Mouse (Mus musculus): ENCODE results near the gene 4930470P17Rik. TPM values are rescaled to one million over a fixed set of nuclear protein-coding genes. Genes with fewer than 3 reads are reported as not detected.

4930470P17Rik gene
- total RNA-seq, 2 experiments from 2014 or later, result not detected

DNA sequence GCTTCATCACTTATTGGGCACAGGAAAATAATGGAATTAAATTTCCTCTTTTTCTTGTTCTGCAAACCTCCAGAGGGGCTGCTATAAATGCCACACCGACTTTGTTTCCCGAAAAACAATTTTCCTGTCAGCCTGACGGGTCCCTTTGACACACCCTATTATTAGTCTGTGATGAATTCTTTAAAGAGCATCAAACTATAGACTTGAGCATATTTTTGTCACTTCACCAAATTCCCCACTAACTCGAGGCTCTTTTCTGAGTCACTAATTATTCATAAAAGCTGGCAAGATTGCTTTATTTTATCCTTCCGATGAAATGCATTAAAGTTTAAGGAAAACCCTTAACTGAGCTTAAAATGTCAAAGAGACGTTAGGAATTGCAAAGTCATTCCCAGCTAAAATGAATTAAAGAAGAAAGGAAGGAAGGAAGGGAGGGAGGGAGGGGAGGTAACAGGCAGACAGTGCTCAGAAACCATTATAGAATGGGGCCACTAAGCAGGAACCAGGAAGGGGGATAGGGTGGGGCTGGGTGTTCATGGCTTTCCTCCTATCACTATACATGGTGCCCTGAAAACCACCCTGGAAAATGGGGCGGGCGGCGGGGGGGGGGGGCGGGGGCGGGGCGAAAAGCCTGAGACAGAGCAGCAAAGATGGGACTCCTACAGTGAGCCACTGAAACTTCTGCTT, 67.6 kb downstream of the 4930470P17Rik start:
- intact Hi-C loops (cut with DNase I), result no loop called here
- no peak for DNase-seq (ENCODE audit: low spot score in 2 of 2)

DNA sequence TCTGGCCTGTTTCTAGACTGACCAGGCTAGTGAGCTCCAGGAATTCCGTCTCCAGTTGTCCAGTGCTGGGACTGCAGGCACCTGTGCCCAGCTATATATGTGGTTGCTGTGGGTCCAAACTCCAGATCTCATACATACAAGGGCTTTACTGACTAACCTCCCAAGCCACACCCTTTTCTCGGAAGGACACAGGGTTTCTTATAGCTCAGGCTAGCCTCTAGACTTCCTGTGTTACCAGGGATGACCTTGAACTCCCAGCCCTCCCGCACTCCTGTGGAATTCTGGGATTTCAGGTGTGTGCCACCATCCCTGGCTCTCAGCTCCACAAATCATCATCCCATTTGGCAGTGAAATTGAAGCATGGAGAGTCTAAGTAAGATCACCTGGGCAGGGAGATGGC, 71.6 kb downstream of the 4930470P17Rik start:
- intact Hi-C loops (cut with DNase I), result no loop called here
- DNase-seq (ENCODE audit: low spot score in 2 of 2), result no peak

DNA sequence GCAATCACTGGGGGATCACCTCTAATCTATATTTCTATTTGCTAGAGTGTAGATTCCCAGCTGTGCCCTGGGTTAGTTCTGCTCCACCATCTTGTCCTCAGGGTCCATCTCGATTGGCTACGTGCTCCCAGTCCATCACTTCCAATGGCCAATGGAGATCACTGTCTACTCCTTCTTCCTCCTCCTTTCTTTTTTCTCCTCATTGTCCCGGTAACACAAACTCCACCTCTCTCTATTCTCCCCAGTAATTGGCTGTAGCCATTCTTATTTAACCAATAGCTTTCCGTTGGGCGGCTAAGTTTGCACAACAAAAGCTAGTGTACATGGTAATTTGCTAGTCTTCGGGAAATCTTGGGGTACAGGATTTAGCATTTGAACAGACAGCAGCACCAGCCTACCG, 72.1 kb downstream of the 4930470P17Rik start:
- DNase-seq (ENCODE audit: low spot score in 2 of 2), result no peak
- intact Hi-C loops (cut with DNase I), result loop anchor here (10.0 kb wide), 1 partner anchor 195 kb away; no protein-coding TSS in a partner anchor

Other genes starting within 250 kb of the 4930470P17Rik start
- gene Bcas1, start 174.2 kb downstream of the 4930470P17Rik start, total RNA-seq (2021), result 10 to 100 TPM; 53.7 to 70.4 TPM
- 10 to 100 TPM; 29.6 to 34.2 TPM for gene Pfdn4, start 105.6 kb downstream of the 4930470P17Rik start, total RNA-seq (2021)
- not detected for gene Cyp24a1, start 104.9 kb downstream of the 4930470P17Rik start, total RNA-seq (2021)
- 10 to 100 TPM; 50.9 to 51.1 TPM for gene Dok5, start 129.8 kb upstream of the 4930470P17Rik start, total RNA-seq (2021)